Mouse (Mus musculus) T-helper 1 cell (primary cell): ENCODE measurements around the gene Zfp105.

Experiments used
- in situ Hi-C: fragments of 300-600 bp; cut with MboI, MseI; formaldehyde crosslinking; loops from one replicate; pipeline ENCODE4 v1.15.1; 2025; ENCODE audit warnings: high pct_unique_total_duplicates

Zfp105 gene

DNA sequence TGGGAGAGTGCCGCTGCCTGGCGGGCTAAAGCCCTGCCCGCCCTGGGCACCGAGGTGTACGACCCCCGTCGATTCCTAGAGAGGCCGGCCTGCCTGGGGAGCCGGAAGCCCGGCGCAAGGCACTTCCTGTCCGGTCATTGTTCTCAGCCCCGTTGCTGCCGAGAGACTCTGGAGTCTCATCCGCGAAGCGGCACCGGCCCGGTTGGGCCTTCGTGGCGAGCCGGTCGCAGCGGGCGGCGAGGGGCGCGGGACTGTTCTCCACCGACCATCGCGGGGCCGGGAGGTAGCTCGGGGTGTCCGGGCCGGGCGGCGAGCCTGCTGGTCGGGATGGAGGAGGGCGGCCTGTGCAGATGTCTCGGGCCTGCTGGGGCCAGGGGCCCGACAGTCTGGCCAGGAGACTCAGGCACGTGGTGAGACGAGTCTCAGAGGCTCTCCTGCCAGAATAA is at the start of gene Zfp105:
Zfp105 (plus strand) TSS at position 137 of the 446 bp plus-strand sequence.
- in situ Hi-C loops, result no loop called here

DNA sequence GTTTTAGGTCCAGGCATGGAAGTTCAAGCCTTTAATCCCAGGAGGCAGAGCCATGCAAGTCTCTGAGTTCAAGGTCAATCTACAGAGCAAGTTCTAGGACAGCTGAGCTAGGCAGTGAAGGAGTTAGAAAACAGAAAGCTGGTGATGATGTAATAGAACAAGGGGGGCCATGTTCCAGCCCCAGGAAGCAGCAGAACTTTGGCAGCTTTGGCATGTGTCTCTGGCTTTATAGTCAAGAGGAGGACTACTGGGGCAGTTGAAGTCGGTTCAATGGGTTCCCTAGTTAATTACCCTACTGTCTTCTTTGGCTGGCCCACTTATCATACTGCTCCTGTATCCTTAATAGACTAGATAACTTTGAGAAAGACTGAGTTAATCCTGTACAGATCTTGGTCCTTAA is 48.2 kb upstream of the Zfp105 start:
- in situ Hi-C loops, result no loop called here

DNA sequence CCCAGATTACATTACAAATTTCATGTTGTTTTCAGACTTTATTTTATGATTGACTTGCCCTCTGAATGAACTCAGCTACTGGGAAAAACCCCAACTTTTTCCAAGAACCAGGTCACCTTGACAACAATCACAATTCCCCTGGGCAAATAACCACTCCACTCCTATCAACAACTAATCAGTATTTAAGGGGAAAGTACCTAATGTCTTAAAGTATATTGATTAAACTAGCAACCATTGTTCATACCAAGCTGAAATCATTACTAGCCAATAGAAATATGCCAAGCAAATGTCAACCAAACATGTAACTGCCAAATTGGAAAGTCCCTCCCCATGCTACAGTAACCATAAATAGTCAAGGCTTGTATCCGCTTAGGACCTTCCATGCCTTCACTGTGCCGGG is 47.7 kb upstream of the Zfp105 start:
- in situ Hi-C loops, result no loop called here

- in situ Hi-C loops, result loop anchor here (5.0 kb wide), 1 partner anchor 78 kb away; the partner anchor contains the start of gene Tcaim
Observed at GRCm38 (mm10) chr9:122885385-122885784, 37.5 kb upstream of the Zfp105 start, which contains the start of gene Zkscan7. Gene Zkscan7 (plus strand): TSS chr9:122885685.

DNA sequence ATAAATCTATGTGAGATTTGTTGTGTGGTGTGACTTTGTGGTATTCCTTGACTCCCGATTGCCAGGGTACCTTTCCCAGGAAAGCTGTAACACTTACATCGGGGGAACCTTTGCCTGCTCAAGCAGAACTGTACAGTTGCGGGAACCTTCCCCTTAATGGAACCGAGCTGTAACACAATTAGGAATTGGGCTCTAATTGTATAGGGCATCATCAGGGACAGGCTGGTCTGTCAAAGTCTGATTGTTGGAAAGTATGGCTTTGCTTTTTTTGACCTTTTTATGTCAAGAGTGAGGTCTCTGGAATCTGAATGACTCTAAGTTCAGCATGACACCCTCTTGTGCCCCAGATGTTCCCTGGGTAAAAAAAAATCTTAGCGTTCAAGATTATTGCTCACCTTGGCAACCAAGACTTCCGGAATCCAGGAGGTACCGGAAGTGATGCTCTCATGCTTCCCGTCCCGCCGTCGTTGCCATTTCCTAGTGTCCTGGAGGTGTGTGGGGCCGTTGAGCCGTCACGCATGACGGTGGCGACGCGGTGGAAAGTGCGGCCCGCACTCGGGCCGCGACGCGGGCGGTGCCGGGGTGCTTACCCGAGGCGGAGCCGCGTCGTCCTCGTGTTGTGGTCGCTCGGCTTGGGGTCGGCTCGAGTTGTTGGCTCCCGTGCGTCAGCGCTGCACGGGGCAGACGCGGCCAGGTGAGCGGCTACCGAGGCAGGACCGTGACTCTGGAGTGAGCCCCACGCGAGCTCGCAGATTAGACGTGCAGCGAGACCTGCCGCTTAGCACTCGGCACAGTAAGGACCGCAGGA is 36.3 kb upstream of the Zfp105 start:
- in situ Hi-C loops, result loop anchor here (5.0 kb wide), 1 partner anchor 79 kb away; the partner anchor contains the start of gene Tcaim

DNA sequence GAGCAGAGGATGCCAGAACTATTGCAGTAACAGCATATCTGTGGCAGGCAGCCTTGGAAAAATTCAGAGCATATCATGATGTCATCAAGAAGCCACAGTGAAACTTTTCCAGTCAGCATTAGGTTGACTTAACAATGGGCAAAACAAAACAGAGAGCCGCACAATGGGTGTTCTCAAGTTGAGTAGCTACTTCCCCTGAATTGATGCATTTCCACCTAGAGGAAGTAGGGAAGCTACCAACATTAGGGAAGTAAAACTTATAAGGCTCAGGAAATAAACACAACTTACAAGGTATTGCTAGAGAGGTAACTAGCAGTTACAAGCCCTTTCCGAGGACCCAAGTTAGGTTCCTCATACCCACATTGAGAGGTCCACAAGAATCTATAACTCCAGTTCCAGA is 21.8 kb upstream of the Zfp105 start:
- in situ Hi-C loops, result no loop called here

- in situ Hi-C loops, result no loop called here
Observed at GRCm38 (mm10) chr9:122902717-122903535, 19.9 kb upstream of the Zfp105 start.

GRCm38 (mm10) chr9:122922436-122922835 is 436 bp upstream of the Zfp105 start:
- in situ Hi-C loops, result no loop called here

GRCm38 (mm10) chr9:122928915-122929314 is 6.0 kb downstream of the Zfp105 start:
- in situ Hi-C loops, result no loop called here

- in situ Hi-C loops, result loop anchor here (5.0 kb wide), 1 partner anchor 214 kb away; no protein-coding TSS in a partner anchor
Observed at GRCm38 (mm10) chr9:122950643-122951475, 28.0 kb downstream of the Zfp105 start, which contains the start of the genes 1110059G10Rik and Kif15. Gene 1110059G10Rik (minus strand): TSS chr9:122951000. Gene Kif15 (plus strand): TSS chr9:122951046.
